Mouse (Mus musculus) olfactory bulb, adult 2 months (tissue): Measurements from ENCODE around the gene Cfap97d1.

Source experiments
- CTCF ChIP-seq: fragments of 200-500 bp; IDR thresholded peaks from 2 replicates; pipeline ENCODE4 v1.5.1; 2012; ENCODE audit warnings: low read depth, mild to moderate bottlenecking, low read length, moderate library complexity; ENCODE audit not compliant: insufficient read depth
- POLR2A ChIP-seq: fragments of 200-500 bp; IDR thresholded peaks from 2 replicates; pipeline ENCODE4 v1.6.1; 2012; ENCODE audit warnings: mild to moderate bottlenecking, low read depth, low read length, moderate library complexity; ENCODE audit not compliant: insufficient read depth

GRCm38 (mm10) chr11:101972097-101972496 is 12.0 kb upstream of the Cfap97d1 start:
- TF ChIP-seq POLR2A (no peak), CTCF (no peak)
